Mouse (Mus musculus): ENCODE measurements around the gene Dnajc9. TPM values are rescaled to one million over a fixed set of nuclear protein-coding genes. Genes with fewer than 3 reads are reported as not detected.

Gene Dnajc9
- 100 to 1,000 TPM; 100 to 140 TPM for polyA plus RNA-seq (2017; shearing (Covaris generic))

DNA sequence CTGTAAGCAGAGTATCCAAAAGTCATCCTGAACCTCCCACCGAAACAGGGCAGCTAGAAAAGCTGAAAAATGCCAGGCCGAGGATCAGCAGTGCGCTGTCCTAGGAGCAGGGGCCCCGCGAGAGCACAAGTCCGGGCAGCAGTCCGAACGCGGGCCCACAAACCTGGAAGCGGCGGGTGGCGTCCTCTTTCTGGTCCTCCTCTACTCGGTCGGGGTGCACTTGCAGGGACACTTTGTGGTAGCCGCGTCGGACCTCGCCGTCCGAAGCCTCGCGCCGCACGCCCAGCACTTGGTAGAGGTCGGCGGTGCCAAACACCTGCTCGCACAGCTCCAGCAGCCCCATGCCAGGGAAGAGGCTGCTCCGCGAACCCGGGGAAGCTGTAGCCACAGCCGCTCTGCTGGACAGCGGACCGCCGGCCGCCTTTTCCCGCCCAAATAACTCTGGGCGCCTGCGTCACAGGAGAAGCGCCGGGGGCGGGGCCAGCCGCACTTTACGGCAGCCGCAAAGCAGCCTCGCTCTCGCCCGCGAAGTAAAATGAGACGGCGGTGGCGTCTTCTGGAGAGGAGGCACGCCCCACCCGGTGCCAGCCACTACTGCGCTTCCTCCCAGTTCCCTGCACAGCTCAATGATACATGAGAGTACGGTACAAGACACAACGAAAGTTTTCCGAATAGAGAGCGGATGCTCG, at the start of gene Dnajc9:
Gene Dnajc9 (minus strand): TSS at position 470 of the 689 bp plus-strand sequence.
- peak; percentile 73 for ATAC-seq

DNA sequence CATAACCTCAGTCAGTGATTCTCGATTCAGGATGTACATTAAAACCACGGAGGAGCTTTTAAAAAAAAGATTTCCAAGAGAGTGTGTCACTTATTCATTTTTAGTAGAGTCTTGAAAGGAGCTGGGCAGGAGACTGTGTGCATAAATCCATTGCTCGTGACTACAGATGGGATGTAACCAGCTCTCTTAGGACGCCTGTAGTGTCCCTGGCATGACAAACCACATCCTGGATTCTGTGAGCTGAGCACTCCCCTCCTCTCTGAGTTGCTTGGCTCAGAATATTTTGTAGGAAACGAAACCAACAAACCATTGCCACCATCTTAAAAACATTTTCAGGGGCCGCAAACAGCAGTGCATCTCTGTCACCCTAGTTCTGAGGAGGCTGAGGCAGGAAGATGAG, 48.3 kb upstream of the Dnajc9 start:
- ATAC-seq = no peak

DNA sequence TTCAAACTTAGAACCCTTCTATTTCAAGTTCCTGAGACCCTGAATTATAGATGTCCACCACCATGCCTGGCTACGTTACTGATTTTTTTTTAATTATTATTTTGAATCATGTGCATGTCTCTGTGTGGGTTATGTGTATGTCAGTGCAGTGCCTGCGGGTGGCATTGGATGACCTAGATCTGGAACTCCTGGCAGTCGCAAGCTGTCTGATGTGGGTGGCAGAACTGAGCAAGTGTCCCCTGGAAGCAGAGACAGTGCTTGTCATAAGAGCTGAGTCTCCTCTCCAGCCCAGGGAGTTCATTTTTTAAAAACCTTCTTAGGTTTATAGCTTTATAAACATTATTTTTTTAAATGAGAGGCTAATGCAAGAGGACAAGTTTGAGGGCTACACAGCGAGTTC, 43.7 kb upstream of the Dnajc9 start:
- no peak for ATAC-seq

DNA sequence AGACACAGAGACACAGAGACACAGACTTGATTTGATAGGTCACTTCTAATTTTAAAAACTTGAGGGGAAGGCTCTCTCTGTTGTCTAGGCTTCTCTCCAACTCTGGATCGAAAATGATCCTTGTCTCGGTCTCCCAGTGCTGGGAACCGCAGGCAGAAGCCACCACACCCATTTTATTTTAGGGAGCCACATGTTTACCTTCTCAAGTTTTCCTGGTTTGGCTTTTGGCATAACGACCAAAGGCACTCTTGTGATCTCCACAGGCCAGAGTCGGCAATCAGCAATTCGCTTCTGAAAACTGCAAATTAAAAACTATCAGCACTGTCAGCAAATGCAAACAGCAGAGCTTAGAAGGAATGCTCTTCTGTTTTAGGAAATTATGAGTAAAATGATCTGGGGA, 43.0 kb upstream of the Dnajc9 start:
- ATAC-seq = no peak

DNA sequence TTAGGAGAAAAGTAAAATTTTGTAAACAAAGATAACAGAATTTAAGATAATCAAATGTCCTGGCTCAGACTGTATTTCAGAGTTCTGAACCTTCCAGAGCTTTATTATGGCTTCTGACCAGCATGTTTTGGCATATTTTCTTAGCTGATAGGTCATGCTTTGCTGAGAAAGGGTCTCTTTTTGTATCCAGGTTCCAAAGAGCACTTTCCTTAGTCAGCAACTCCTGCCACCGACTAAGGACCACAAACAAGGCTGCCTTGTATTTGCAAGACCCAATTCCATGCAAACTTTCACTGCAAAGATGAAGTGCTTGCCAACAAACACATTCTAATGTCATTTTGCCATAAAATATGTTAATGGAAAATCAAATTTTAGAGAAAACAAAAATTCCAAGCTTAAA, 41.1 kb upstream of the Dnajc9 start:
- ATAC-seq = no peak

DNA sequence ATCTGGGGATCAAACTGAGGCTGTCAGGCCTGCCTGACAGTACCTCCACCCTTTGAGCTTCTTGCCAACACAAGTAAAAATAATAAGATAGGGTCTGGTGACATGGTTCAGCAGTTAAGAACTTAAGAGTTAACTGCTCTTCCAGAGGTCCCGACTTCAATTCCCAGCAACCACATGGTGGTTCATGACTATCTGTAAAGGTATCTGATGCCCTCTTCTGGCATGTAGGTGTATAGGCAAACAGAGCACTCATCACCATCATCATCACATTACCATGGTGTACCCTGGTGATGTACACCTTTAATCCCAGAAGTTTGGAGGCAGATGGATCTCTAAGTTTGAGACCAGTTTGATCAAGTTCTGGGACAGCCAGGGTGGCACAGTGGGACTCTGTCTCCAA, 39.9 kb upstream of the Dnajc9 start:
- ATAC-seq = no peak

DNA sequence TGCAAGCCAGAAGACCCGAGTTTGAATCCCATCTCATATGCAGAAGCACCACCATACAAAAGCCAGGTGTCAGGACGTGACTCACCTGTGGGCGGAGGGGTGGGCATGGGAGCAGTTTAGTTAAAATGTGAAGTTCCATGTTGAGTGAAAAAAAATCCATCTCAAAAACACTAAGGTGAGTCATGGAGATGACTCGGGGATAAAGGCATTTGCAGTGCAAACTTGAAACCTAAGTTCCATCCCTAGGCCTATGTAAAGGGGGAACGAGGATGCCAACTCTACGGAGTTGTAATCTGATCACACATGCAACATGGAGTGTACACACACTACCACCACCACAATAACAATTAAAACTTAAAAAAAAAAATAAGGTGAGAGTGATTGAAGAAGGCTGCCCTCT, 34.3 kb upstream of the Dnajc9 start:
- ATAC-seq = no peak

DNA sequence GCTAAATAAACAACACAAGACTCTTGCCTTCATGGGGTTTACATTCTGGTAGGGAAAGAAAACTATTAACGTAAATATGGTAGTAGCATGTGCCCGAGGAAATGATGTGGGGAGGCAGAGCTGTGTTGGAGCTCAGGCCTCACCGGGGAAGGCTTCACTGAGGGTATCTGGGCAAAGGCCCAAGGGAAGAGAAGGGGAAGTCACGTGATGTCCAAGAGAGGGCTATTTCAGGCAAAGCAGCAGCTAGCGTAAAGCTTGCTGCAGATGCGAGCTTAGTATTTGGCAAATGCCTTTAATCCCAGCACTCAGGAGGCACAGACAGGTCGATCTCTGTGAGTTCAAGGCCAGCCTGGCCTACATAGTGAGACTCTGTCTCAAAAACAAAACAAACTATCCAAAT, 33.5 kb upstream of the Dnajc9 start:
- ATAC-seq = no peak

DNA sequence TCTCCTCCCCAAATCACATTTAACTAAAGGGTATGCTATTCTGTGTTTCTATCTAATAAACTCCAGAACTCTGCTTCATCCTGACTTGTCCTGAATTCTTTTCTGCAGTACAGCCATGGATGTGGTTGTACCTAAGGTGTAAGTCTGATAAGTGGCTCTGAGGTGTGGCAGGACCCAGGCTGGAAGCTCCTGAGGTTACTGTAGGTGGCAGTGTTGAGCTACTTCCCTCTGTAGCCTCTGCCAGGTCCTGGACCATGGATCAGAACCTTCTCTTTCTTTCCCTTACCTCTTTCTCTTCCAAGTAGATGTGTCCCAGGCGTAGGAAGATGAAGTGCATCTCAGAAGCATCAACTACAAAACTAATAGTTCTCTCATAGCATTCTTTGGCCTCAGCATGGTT, 11.4 kb upstream of the Dnajc9 start:
- no peak for ATAC-seq

DNA sequence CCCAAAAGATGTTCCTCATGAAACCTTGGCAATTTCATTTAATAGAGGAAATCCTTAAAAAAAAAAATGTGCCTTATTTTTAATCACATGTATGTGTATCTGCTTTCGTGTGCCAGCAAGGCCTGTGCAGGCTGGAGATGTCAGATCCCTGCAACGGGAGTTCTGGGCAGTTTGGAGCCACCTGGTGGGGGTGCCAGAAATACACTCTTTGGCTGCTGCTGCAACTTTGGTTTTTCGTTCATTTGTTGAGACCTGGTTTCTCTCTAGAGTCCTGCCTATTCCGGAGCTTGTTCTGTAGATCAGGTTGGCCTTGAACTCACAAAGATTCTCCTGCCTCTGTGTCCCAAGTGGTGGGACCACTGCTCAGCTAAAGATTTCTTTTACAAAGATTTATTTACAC, 10.2 kb upstream of the Dnajc9 start:
- ATAC-seq = no peak

DNA sequence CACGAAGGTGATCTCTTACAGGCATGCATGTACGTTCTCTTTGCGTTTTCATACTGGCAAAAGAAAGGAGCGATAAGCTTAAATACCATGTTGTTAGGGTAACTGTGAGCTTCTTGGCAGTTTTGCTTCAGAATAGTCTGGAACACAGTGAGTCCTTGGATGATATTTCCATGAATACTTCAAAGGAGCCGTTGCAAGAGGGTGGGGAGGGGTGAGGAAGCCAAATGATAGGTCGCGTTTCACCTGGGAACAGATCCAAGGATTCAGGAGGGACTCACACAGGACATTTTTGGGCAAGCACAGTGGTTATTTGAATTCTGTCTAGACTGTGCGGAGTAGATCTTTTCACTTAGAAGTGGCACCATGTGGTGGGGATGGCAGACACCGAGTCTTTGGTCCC, 8.5 kb upstream of the Dnajc9 start:
- no peak for ATAC-seq

DNA sequence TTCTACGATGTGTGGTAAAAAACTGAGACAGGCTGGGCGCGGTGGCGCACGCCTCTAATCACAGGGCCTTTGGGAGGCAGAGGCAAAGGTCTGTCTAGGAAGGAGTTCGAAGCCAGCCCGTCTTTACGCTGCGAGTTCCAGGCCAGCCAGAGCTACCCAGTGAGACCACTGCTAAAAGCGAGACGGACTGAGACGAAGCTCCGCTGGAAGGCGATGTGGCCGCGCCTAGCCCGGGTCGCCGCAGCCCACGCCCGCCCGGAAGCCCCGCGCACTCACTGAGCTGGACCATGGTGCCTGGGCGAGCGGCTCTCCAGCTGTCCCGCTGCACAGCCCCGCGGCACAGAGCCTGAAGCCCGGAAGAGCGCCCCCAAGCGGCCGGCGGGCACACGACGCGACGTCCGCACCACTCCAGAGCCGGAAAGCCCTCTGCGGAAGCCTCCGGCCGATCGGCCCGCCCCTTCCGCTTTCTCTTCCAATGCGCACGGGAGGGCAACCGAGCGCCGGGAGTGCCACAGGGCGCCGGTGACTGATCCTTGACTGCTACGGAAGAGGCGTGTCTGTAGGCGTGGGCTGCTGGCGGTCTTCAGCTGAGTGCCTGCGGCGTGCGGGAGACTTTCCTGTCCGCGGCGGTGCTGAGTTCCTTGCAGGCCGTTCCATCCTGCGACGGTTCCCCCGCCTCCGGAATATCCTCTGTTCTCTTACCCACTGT, 4.6 kb upstream of the Dnajc9 start, which contains the start of gene Mrps16:
Gene Mrps16 (minus strand): TSS at position 430 of the 709 bp plus-strand sequence.
- ATAC-seq = peak; percentile 96

DNA sequence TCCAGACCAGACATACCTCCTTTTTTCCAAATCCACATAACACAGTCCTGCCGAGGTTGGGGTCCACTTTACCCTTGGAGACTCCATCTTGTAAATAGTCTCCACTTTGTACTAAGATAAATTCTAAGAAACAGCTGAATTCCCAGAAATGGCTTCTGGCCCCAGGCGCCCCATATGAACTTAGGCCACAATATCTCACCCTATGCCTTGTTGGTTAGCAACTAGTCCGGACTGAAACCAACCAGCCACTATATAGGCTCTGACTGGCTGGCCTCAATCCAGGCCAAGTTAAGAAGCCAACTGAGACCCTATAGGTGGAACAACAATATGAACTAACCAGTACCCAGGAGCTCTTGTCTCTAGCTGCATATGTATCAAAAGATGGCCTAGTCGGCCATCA, 3.6 kb upstream of the Dnajc9 start:
- no peak for ATAC-seq

DNA sequence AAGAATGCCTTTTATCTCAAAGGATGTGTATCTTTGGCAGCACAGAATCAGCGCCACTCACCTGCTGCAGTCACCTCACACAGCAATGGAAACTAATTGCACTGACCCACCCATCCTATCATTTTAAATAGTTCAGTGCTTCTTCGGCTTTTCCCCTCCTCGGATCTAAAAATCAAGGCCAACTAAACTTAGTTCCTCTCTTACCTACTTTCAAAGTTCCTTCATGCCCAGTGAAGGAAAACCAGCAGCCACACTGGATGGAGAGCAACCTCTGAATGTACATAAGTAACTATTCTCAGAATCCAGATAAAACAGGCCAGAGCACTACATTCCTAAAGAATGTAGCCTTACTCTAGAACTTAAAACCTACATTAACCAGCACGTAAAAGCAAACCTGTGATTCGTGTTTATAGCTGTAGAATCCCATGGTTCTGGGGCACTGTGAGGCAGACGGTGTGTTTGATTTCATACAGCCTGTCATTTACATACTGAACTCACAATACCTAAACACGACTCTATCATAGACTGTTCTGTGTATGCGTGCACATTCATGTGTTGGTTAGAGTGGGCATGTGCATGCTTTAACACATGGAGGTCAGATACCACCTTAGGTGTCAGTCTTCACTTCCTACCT, 853 bp upstream of the Dnajc9 start:
- ATAC-seq = no peak

DNA sequence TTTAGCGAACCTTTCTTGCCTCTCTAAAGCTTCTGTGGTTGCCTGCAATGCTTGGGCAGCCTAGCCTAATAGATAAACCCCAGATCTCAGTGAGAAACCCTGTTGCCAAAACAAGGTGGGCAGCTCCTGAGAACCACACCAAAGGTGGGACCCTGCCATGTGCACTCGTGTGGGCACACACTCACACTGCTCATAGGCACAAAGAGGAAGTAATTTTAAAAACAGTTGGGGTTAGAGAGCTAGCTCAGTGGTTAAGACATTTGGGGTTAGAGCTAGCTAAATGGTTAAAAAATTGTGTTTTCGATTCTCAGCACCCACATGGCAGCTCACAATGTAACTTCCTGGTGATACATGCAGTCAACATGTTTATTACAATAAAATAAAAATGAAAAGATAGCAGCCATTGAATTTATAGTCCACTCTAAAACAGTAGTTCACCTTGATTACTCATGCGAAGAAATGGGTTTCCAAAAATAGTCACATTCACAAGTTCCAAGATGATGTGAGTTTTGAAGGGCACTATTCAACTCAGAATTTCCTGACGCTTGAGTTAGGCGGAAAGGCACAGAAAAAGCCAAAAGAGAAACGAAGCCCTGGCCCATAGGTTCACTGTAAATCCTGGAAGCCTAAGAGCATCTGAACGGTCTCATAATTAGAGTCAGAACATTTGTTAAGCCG, 8.8 kb downstream of the Dnajc9 start:
- ATAC-seq = peak; percentile 31

DNA sequence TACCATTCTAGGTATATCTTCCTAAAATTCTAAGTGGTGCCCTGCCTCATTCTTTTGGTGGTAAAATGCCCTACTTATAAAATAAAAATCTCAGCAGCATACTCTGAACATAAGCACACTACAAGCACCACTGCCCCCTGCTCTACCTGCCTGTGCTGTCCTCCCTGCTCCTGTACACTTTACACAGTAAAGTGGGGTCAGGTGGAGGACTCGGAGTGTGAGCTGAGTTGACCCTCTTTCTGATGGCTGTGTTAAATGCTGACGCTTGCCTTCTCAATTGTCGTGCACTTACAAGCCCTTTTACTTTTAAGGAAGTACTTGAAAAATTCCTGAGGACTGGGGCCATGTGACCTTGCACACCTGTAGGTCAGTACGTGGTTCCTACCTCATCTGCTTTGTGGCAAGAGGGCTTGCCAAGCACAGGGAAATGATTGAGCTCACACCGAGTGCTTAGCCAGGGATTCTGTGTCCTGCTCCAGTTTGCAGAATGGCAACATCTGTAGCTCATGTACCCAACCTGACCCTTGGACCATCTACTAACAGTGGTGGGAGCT, 9.5 kb downstream of the Dnajc9 start:
- no peak for ATAC-seq

DNA sequence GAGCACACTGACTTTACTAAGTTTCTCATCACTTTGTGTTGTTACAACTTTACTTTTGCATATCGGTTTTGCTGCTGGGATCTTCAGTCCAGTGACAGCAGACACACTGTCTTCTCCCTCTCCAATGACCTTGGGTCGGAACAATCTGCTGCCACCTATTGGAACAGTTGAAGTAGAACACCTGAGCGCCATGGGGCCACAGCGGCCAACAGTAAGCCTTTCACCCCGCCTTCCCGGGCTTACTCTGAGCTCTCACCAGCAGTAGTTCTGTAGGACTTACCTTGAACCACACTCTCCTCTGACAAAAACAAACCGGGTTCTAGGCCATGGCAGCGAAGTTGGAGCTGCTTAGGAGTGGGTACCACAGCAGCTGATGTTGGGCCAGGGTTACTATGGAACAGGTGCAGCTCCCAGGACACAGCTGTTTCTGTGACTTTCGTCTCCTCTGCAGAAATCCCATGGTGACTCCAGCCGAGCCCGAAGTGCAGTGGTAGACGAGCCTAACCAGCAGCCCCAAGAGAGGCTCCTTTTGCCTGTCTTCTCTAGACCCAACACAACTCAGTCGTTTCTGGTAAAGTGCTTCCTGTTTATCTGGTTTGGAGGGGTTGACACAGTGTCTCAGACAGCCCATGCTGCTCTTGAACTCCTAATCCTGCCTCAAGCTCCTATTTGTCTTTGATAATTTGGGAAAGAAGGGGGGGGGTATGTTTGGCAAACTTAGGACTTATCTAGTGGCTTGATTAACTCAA, 10.2 kb downstream of the Dnajc9 start:
- peak; percentile 85 for ATAC-seq

DNA sequence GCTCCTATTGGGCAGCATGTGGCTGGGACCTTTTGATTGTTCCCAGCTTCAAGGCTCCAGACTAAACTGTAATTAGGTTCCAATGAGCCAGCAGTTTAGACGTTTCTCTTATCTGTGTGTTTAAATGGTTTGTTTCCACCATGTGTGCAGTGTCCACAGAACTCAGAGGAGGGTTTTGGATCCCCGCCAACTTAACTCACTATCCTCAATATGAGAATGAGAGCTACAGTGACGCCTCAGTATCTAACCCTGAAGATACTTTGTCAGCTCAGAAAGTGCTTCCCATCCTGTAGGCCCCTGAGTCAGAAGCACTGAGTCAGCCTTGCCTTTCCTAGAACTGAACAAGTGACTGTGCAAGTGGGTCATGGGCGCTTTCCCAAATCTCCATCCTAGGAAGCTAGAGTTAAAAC, 11.6 kb downstream of the Dnajc9 start:
- ATAC-seq = no peak

DNA sequence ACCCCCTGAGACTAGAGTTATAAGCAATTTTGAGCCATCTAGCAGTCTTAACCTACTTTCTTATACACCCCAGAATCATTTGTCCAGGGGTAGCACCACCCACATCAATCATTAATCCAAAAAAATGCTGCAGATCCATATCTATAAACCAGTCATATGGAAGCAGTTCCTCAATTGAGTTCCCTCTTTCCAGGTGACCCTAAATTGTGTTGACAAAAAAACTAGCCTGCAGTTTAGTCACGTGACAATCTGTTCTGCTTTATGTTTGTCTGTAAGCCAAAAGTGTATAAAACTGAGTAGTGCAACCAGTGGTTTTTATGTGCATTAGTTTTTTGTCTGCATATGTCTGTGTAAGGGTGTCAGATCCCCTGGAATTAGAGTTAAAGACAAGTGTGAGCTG, 16.9 kb downstream of the Dnajc9 start:
- no peak for ATAC-seq

DNA sequence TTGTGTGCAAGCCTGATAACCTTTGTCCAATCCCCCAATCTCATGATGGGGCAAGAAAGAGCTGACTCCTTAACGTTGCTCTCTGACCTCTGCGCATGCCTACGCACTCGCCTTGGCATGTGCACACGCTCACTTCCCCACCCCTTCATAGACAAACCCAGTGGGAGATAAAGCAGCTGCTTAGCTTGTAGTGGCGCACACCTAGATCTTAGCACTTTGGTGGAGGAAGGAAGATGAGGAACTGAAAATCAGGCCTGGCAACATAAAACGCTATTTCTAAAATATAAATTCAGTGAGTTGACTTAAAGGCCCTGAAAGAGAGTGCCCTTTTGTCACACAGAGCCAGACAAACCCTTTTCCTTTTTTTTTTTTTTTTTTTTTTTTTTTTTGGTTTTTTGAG, 17.9 kb downstream of the Dnajc9 start:
- no peak for ATAC-seq

DNA sequence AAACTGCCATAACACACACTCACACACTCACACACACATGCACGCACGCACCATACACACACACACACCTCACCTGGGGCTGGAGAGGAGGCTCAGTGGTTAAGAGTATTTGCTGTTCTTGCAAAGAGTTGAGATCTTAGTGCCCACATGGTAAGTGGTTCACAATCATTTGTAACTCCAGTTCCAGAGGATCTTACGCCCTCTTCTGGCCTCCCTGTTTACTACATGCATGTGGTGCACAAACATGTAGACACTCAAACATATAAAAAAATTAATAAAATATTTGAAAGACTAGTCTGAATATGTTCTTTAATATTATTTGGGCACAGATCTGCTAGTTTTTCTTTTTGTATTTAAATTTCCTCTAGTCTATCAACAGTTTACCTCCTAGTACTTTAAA, 20.4 kb downstream of the Dnajc9 start:
- ATAC-seq = no peak

DNA sequence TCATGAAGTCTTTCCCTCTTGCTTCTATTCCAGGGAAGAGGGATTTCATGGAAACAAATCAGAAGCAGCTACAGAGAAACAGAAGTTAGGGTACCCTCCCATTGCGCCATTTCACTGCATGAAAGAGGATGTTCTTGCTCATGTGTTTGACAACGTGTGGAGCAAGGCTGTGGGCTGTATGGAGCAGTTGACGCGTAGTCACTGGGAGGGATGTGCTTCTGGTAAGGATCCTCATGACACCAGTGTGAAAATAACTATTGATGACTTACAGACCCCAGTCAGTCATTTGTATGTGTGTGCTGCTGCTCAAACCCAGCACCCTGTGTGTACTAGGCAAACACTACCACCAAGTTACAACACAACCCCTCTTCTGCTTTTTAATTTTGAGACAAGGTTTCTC, 25.5 kb downstream of the Dnajc9 start:
- ATAC-seq = no peak

All from activated CD4-positive, CD25-positive, alpha-beta regulatory T cell, adult 4 months (primary cell).